Mouse (Mus musculus) ES-E14 (cell line): ENCODE measurements around the gene Lifr.

Experiments
- CHD2 ChIP-seq: IDR thresholded peaks from 2 replicates; pipeline ENCODE4 v1.6.1; 2014; ENCODE audit warnings: mild to moderate bottlenecking, low read depth, low read length, inconsistent platforms
- MAFK ChIP-seq: IDR thresholded peaks from 2 replicates; pipeline ENCODE4 v1.6.1; 2014; ENCODE audit warnings: mild to moderate bottlenecking, low read depth, low read length, inconsistent platforms; ENCODE audit not compliant: insufficient read depth
- ZC3H11A ChIP-seq: IDR thresholded peaks from 2 replicates; pipeline ENCODE4 v1.6.1; 2012; ENCODE audit warnings: low read depth, mild to moderate bottlenecking, inconsistent platforms, low read length, borderline replicate concordance

GRCm38 (mm10) chr15:7100226-7100625 lies 9.8 kb downstream of the Lifr start:
- TF ChIP-seq CHD2 (no peak), ZC3H11A (no peak), MAFK (no peak)
